Mouse (Mus musculus) macrophage (primary cell): ENCODE results near the gene Ddost. TPM values are rescaled to one million over a fixed set of nuclear protein-coding genes. Genes with fewer than 3 reads are reported as not detected.

Experiments used
- H3K27ac ChIP-seq: fragments of 350-480 bp; formaldehyde crosslinking; 2 replicates; pipeline ENCODE4 v1.9.0; 2021
- H3K36me3 ChIP-seq: fragments of 350-480 bp; formaldehyde crosslinking; 2 replicates; pipeline ENCODE4 v1.9.0; 2021; ENCODE audit errors: inconsistent target
- H3K4me3 ChIP-seq: fragments of 350-480 bp; formaldehyde crosslinking; 2 replicates; pipeline ENCODE4 v1.9.0; 2021; ENCODE audit errors: inconsistent target
- H3K79me2 ChIP-seq: fragments of 350-480 bp; formaldehyde crosslinking; 2 replicates; pipeline ENCODE4 v1.9.0; 2021; ENCODE audit errors: inconsistent target
- WGBS: methylation state at CpG from one replicate; pipeline ENCODE4 v1.1.7; 2026; ENCODE audit warnings: inconsistent platforms; ENCODE audit not compliant: missing documents; 5-methylcytosine and 5-hydroxymethylcytosine counted together
- polyA plus RNA-seq: library from polyadenylated mRNA; stranded (reverse); fragments of 250-400 nt; gene quantifications from 3 replicates; pipeline ENCODE4 v1.2.4, GENCODE M21; 2018; ENCODE audit warnings: inconsistent platforms

The Ddost gene
- polyA plus RNA-seq, 1 experiment from 2014 or later: 99.5 TPM

DNA sequence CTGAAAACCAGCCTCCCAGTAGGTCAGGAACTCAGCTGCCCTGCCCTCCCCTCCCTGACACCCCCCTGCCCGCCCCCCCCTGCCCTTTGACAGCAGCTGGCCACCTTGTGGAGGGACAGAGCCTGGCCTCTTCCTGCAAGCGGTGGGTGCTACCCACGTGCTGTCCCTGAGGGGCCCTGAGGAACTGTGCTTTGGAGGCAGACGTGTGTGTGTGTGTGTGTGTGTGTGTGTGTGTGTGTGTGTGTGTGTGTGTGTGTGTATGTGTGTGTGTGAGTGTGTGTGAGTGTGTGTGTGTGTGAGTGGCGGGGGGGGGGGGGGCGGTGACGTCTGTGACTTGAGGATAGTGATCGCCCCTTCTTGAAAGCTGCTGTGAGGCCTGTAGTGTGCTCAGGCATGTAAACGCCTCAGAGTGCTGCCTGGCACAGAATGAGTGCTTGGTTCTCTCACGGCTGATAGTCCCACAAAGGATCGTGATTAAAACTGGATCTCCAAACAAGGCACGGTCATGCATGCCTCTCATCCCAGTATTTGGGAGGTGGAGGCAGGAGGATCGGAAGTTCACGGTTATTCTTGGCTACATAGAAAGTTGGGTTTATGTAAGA, 10.5 kb upstream of the Ddost start:
- WGBS: 93% methylated on average over 6 of the region's 14 CpGs
- H3K4me3 ChIP-seq: no peak overlapping the region
- no peaks in the 10 kb centered on the region for H3K79me2 ChIP-seq
- H3K36me3 ChIP-seq: no peaks in the 10 kb centered on the region
- no peak overlapping the region for H3K27ac ChIP-seq

- 95% methylated on average over 10 of the region's 10 CpGs for WGBS
- H3K36me3 ChIP-seq: no peaks in the 10 kb centered on the region
- no peak overlapping the region for H3K27ac ChIP-seq
- no peak overlapping the region for H3K4me3 ChIP-seq
- peaks cover 15% of the 10 kb centered on the region for H3K79me2 ChIP-seq
These were observed 3.2 kb upstream of the Ddost start for GRCm38 (mm10) chr4:138301271-138301780.

DNA sequence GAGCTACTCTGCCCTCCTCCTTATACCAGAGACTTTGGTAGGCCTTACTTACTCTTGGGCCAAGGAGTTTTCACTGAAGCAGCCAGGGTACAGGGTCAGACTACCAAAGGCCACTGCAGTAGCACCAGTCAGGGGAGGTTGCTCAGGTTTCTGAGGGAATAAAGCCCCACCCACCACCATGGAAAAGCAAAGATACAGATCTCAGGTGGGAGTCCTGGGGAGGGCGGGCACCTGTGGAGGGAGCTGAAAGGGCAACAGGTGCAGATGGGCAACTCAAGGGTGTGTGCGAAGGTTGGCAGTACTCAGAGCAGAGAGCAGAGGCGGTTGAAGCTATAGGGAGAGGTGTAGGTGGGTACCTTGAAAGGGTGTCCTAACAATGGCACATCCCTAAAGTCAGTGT, 1.5 kb upstream of the Ddost start:
- Histone ChIP-seq H3K27ac (no peak overlapping the region), H3K36me3 (no peaks in the 10 kb centered on the region), H3K4me3 (no peak overlapping the region), H3K79me2 (peaks cover 32% of the 10 kb centered on the region)
- WGBS: 97% methylated on average over 3 of the region's 3 CpGs

- 7% methylated on average over 18 of the region's 18 CpGs for WGBS
- H3K27ac ChIP-seq: peak overlapping the region; percentile 34
- H3K36me3 ChIP-seq: 0 out of 2 replicates have a peak, but pooled peaks cover 2% of the 10 kb centered on the region
These were observed 788 bp upstream of the Ddost start for GRCm38 (mm10) chr4:138303742-138304141.

DNA sequence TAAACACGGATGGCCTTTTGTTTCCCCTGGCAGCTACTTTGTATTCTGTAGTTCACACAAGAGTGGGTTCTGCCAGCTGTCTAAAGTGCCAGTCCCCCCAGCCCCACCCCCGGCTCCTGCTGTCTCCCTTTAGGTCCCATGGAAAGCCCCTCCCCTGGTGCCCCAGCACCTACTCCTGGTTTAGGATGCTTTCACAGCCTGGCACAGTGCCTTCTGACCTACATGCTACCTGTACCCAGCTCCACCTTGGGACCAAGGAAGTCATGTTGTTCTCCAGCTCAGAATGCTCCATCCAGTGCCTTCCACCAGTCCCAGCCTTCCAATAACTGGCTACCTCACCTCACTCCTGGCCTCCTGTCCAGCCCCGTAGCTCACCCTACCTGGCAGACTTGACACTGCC, 2.5 kb downstream of the Ddost start:
- Histone ChIP-seq H3K79me2 (peaks cover 36% of the 10 kb centered on the region), H3K4me3 (no peak overlapping the region), H3K27ac (no peak overlapping the region), H3K36me3 (peaks cover 27% of the 10 kb centered on the region)
- WGBS: 88% methylated on average over 3 of the region's 3 CpGs

More at GRCm38 (mm10) chr4:138303742-138304141, 788 bp upstream of the Ddost start:
- Histone ChIP-seq H3K4me3 (peak overlapping the region; percentile 82), H3K79me2 (peaks cover 36% of the 10 kb centered on the region)

DNA sequence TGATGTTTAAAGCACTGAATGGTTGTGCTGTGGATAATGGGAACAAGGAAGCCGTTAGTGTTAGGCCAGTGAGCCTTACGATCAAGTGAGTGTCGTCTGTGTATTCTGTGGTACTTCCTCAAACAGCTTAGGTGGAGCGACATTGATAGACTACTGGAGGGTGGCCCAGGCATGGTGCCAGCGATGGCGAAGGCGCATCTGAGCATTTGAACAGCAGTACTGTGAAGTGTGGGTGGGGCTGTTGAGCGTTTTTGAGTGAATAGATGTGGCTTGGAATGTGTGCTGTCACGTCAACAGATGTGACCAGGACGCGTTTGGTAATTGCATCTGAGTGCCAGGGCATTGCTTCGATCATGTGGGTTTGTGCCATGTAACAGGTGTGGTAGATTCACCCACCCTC, 3.2 kb downstream of the Ddost start:
- Histone ChIP-seq H3K36me3 (peaks cover 34% of the 10 kb centered on the region), H3K79me2 (peaks cover 36% of the 10 kb centered on the region), H3K27ac (no peak overlapping the region), H3K4me3 (no peak overlapping the region)
- 73% methylated on average over 12 of the region's 12 CpGs for WGBS

DNA sequence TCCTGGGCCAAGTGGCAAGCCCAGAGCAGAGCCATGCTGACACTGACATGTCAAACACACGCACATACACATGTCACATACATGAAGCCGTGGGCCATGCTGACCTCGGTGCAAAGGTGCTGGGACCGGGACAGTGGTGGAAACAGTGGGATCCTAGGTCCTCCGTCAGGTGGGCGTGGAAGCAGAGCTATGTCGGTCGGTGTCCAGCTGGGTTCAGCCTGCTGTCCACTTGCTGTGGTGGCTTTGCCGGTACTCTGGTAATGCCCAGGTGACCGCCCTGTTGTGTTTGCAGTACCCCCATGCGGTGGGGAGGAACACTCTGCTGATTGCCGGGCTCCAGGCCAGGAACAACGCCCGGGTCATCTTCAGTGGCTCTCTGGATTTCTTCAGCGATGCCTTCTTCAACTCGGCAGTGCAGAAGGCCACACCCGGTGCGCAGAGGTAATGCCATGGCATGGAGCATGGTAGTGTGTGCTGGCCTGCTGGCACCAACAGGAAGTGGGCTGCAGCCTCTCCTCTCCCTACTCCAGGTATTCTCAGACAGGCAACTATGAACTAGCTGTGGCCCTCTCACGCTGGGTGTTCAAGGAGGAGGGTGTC, 5.9 kb downstream of the Ddost start:
- Histone ChIP-seq H3K79me2 (peaks cover 30% of the 10 kb centered on the region), H3K27ac (no peak overlapping the region), H3K36me3 (peaks cover 61% of the 10 kb centered on the region), H3K4me3 (no peak overlapping the region)
- 97% methylated on average over 17 of the region's 19 CpGs for WGBS

DNA sequence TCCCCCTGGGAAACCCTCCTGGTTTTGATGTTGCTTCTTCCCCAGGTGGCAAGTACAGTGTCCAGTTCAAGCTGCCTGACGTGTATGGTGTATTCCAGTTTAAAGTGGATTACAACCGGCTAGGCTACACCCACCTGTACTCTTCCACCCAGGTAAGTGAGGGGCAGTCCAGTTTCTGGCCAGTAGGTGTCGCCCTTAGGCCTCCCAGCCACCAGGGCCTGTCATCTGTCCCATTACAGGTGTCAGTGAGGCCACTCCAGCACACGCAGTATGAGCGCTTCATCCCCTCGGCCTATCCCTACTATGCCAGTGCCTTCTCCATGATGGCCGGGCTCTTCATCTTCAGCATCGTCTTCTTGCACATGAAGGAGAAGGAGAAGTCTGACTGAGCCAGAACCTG, 7.1 kb downstream of the Ddost start:
- 81% methylated on average over 8 of the region's 8 CpGs for WGBS
- H3K27ac ChIP-seq: no peak overlapping the region
- H3K79me2 ChIP-seq: peaks cover 18% of the 10 kb centered on the region
- H3K36me3 ChIP-seq: peaks cover 66% of the 10 kb centered on the region
- no peak overlapping the region for H3K4me3 ChIP-seq

- no peak overlapping the region for H3K27ac ChIP-seq
- H3K4me3 ChIP-seq: no peak overlapping the region
- peaks cover 13% of the 10 kb centered on the region for H3K79me2 ChIP-seq
- 92% methylated on average over 3 of the region's 3 CpGs for WGBS
- peaks cover 71% of the 10 kb centered on the region for H3K36me3 ChIP-seq
These were observed 7.6 kb downstream of the Ddost start for GRCm38 (mm10) chr4:138312105-138312504.

DNA sequence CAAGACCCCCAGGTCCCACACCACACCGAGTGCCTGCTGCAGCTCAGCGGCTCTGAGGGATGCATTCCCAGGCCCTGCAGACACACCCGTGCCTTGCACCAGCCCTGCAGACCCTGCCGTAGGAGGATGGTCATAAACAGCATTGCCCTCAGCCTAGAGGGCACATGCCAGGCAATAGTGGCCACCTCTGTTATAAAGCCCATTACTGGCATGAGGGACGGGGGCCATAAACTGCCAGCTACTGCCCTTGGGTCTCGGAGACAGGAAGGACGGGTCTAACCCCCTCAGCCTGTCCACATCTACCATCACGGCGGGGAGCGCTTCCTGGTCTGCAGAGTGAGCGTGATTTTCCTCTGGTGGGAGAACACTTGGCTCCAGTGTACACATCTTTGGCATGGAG, 8.5 kb downstream of the Ddost start:
- Histone ChIP-seq H3K36me3 (peaks cover 77% of the 10 kb centered on the region), H3K27ac (no peak overlapping the region), H3K4me3 (no peak overlapping the region), H3K79me2 (peaks cover 4% of the 10 kb centered on the region; the same call in 1 of the 2 replicates)
- 95% methylated on average over 11 of the region's 11 CpGs for WGBS

DNA sequence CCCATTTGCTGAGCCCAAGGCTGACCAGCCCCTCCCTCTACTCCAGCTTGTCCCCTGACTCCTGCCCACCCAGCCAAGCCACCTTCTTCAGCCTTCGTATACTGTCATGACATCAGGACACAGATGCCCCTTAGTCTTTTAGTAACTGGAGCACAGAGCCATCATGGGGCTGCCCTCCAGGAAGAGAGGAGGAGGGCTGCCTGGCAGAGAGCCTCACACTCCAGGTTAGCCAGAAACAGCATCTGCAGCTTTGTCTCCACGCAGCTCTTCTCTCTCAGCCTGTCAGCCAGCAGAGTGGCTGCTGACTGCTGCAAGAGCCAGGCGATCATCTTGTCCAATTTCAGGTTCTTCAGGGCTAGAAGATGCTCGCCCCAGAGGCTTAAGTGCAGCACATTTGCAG, 9.3 kb downstream of the Ddost start:
- Histone ChIP-seq H3K79me2 (no peaks in the 10 kb centered on the region), H3K36me3 (peaks cover 74% of the 10 kb centered on the region), H3K4me3 (no peak overlapping the region), H3K27ac (no peak overlapping the region)
- whole genome bisulfite sequencing: 92% methylated on average over 4 of the region's 4 CpGs

DNA sequence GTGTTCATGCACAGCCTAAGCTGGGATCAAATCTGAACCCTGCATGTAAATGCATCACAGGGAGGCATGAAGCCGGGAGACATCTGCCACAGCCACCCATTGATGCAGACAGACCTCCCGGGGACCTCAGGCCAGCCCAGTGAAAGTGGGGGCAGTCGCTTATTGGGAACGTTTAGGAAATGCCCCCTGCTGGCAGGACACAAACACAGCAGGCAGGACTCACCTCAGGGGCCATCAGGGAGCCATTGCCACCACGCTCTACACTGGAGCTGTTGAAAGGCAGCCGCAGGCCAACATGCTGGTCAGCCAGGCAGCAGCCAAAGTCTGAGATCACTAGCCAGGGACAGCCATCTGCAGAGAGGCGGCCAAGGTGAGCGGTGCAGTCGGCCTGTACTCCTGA, 11.3 kb downstream of the Ddost start:
- 81% methylated on average over 9 of the region's 9 CpGs for WGBS
- peaks cover 62% of the 10 kb centered on the region for H3K36me3 ChIP-seq
- no peaks in the 10 kb centered on the region for H3K79me2 ChIP-seq
- no peak overlapping the region for H3K4me3 ChIP-seq
- H3K27ac ChIP-seq: no peak overlapping the region

DNA sequence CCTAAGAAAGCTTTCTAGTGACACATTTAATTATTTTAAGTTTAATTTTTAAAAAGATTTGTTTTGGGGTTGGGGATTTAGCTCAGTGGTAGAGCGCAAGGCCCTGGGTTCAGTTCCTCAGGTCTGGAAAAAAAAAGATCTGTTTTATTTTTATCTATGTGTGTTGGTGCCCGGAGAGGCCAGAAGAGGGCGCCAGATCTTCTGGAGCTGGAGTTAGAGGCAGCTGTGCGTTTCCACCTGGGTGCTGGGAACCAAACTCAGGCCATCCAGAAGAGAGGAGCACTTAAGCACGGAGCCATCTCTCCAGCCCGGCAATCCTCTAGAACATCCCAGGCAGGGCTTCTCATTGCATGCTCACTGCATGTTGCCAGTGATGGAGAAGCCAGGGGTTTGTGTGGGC, 11.8 kb downstream of the Ddost start:
- Histone ChIP-seq H3K36me3 (peaks cover 56% of the 10 kb centered on the region), H3K79me2 (no peaks in the 10 kb centered on the region), H3K4me3 (no peak overlapping the region), H3K27ac (no peak overlapping the region)
- WGBS: 94% methylated on average over 4 of the region's 6 CpGs

DNA sequence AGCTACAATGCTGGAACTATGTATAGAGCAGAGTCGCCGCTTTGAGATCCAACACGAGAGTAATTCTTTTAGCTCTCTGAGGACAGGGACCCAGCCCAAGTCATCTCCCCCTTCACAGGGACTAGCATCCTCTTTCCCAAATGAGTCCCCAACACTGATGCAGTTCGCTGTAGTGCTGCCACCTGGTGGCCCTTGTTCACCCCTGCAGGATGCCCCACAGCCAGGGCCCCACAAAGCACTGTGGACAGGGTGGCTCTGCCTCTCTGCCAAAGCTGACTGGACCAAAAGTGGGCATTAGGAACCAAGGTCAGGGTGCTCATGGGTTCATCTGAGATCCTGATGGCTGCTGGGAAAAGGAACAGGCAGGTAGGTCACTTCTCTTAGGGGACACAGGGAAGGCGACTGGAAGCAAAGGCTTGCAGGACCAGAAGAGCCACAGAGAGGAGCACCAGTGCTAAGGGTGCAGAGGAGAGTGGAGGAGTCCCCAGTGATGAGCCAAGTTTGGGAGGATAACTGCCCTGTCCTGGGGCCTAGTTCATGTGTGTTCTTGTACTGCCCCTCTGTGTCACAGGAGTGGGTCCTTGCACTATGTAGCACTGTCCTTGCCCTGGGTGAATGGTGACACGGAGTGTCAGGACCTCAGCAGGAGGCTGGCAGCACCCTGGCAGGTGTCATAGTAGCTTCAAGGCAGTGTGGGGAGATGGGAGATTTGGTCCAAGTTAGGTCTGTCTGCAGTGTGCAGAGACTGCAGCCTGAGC, 14.2 kb downstream of the Ddost start:
- Histone ChIP-seq H3K4me3 (no peak overlapping the region), H3K79me2 (no peaks in the 10 kb centered on the region; the same call in 1 of the 2 replicates), H3K27ac (no peak overlapping the region), H3K36me3 (peaks cover 33% of the 10 kb centered on the region)
- 69% methylated on average over 6 of the region's 6 CpGs for WGBS

DNA sequence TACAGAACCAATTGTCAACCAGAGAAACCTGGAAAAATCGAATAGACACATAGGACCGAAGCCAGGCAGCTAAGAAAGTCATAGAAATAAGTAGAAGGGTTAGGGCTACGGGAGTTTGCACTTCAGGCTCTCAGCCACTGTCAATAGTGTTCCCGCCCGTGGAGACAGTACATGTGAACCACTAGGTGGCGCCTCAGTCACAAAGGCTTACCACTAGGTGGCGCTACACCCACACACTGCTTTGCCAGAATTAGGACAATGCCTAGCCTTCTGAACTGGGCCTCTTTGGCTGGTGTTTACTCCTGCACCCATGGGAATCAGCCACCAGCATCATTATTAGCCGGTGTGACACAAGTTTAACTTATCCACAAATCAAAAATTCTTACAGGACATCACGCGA, 15.0 kb downstream of the Ddost start:
- Histone ChIP-seq H3K36me3 (peaks cover 25% of the 10 kb centered on the region; the same call in 1 of the 2 replicates), H3K4me3 (no peak overlapping the region), H3K79me2 (no peaks in the 10 kb centered on the region; the same call in 1 of the 2 replicates), H3K27ac (no peak overlapping the region)
- WGBS: 31% methylated on average over 10 of the region's 10 CpGs
